Mouse (Mus musculus): Measurements from ENCODE around the gene Pdia5. TPM values are rescaled to one million over a fixed set of nuclear protein-coding genes. Genes with fewer than 3 reads are reported as not detected.

Pdia5 gene
- polyA plus RNA-seq, 1 experiment: not detected

DNA sequence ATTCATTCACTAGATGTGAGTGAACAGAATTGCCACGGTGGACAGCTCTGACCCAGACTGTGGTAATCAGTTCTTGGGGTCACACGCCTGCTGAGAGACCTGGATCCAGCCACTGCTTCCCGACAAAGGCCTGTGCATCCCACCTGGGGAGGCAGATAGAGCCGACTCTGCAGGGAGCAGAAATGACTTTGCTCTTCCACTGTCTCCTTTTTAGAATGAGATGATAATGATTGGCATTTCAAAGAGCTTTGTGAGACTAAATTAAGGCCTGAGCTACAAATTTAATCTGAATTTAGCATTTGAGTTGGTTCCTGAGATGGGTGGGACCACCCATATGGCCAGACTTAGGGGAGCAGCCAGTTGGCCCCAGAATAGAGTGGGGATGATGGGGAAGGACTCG, 85.8 kb downstream of the Pdia5 start:
- TF ChIP-seq POLR2A (IDR thresholded peaks at IDR 0.05; ENCODE audit: insufficient read depth, low read depth, low read length): no peak
- TF ChIP-seq CTCF (IDR thresholded peaks at IDR 0.05; ENCODE audit: insufficient read depth, low read depth, low read length): no peak
- Histone ChIP-seq H3K4me1 (ENCODE audit: control insufficient read depth, insufficient read depth, low read length) (peaks cover 6% of the 10 kb centered on the region), H3K27ac (ENCODE audit: insufficient read depth, low read depth, low read length) (no peak overlapping the region), H3K4me3 (ENCODE audit: insufficient read depth, low read depth, low read length) (no peak overlapping the region)
- WGBS: 72% methylated on average over 5 of the region's 5 CpGs

- WGBS: 90% methylated on average over 8 of the region's 8 CpGs
- Histone ChIP-seq H3K27ac (ENCODE audit: insufficient read depth, low read depth, low read length) (no peak overlapping the region), H3K4me3 (ENCODE audit: insufficient read depth, low read depth, low read length) (no peak overlapping the region), H3K4me1 (ENCODE audit: control insufficient read depth, insufficient read depth, low read length) (peaks cover 6% of the 10 kb centered on the region)
- TF ChIP-seq CTCF (IDR thresholded peaks at IDR 0.05; ENCODE audit: insufficient read depth, low read depth, low read length) (no peak), POLR2A (IDR thresholded peaks at IDR 0.05; ENCODE audit: insufficient read depth, low read depth, low read length) (no peak)
These were observed 86.8 kb downstream of the Pdia5 start for GRCm38 (mm10) chr16:35403891-35404290.

- no peak for TF ChIP-seq POLR2A (IDR thresholded peaks at IDR 0.05; ENCODE audit: insufficient read depth, low read depth, low read length)
- TF ChIP-seq CTCF (IDR thresholded peaks at IDR 0.05; ENCODE audit: insufficient read depth, low read depth, low read length): no peak
- Histone ChIP-seq H3K4me3 (ENCODE audit: insufficient read depth, low read depth, low read length) (no peak overlapping the region), H3K27ac (ENCODE audit: insufficient read depth, low read depth, low read length) (no peak overlapping the region), H3K4me1 (ENCODE audit: control insufficient read depth, insufficient read depth, low read length) (peaks cover 6% of the 10 kb centered on the region)
- WGBS: 84% methylated on average over 9 of the region's 9 CpGs
These were observed 87.3 kb downstream of the Pdia5 start for GRCm38 (mm10) chr16:35403356-35403755.

DNA sequence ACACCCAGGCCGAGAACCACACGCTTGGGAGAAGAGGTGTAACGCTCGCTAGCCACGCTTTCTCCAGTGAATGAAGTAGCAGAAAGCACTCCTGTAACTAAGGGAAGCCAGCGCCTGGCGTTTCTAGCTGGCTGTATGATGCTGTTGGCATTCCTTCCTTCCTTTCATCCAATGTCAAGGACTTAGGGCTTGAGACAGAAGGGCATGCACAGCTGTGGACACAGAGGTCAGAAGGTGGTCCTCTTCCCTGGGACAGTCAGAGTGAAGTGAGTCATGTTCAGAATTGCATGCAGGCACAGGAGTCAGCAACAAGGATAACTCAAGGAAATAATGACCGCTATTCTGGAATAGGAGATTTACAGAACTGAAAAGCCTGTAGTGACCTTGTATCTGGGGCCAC, 97.9 kb downstream of the Pdia5 start:
- 86% methylated on average over 8 of the region's 8 CpGs for WGBS
- Histone ChIP-seq H3K4me1 (ENCODE audit: control insufficient read depth, insufficient read depth, low read length) (no peaks in the 10 kb centered on the region), H3K4me3 (ENCODE audit: insufficient read depth, low read depth, low read length) (no peak overlapping the region), H3K27ac (ENCODE audit: insufficient read depth, low read depth, low read length) (no peak overlapping the region)
- TF ChIP-seq POLR2A (IDR thresholded peaks at IDR 0.05; ENCODE audit: insufficient read depth, low read depth, low read length) (no peak), CTCF (IDR thresholded peaks at IDR 0.05; ENCODE audit: insufficient read depth, low read depth, low read length) (no peak)

- H3K4me1 ChIP-seq (ENCODE audit: control insufficient read depth, insufficient read depth, low read length): no peaks in the 10 kb centered on the region
- H3K4me3 ChIP-seq (ENCODE audit: insufficient read depth, low read depth, low read length): no peak overlapping the region
- no peak for TF ChIP-seq CTCF (IDR thresholded peaks at IDR 0.05; ENCODE audit: insufficient read depth, low read depth, low read length)
- TF ChIP-seq POLR2A (IDR thresholded peaks at IDR 0.05; ENCODE audit: insufficient read depth, low read depth, low read length): no peak
- WGBS: 80% methylated on average over 3 of the region's 3 CpGs
- H3K27ac ChIP-seq (ENCODE audit: insufficient read depth, low read depth, low read length): no peak overlapping the region
These were observed 105.0 kb downstream of the Pdia5 start for GRCm38 (mm10) chr16:35385654-35386053.

DNA sequence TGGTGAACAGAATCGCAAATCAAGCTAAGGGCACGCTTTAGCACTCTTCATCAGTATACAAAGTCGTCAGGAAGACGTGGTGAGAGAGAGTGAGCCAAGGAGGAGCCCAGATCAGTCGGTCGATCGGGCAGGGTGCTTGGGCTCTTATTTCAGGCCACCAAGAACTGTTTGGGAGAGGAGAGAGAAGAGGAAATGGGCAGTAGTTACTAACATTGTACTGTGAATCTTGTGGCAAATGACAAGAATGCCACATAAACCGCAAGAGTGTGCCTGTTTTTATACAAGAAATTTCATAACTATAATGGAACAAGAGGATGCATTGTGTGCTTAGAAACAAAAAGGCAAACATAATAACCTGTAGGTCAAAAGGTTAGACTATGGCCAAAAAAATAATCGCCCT, 110.6 kb downstream of the Pdia5 start:
- Histone ChIP-seq H3K4me3 (ENCODE audit: insufficient read depth, low read depth, low read length) (no peak overlapping the region), H3K27ac (ENCODE audit: insufficient read depth, low read depth, low read length) (no peak overlapping the region), H3K4me1 (ENCODE audit: control insufficient read depth, insufficient read depth, low read length) (no peaks in the 10 kb centered on the region)
- WGBS: 86% methylated on average over 9 of the region's 9 CpGs
- TF ChIP-seq POLR2A (IDR thresholded peaks at IDR 0.05; ENCODE audit: insufficient read depth, low read depth, low read length) (no peak), CTCF (IDR thresholded peaks at IDR 0.05; ENCODE audit: insufficient read depth, low read depth, low read length) (no peak)

- TF ChIP-seq CTCF (IDR thresholded peaks at IDR 0.05; ENCODE audit: insufficient read depth, low read depth, low read length) (no peak), POLR2A (IDR thresholded peaks at IDR 0.05; ENCODE audit: insufficient read depth, low read depth, low read length) (no peak)
- 88% methylated on average over 3 of the region's 3 CpGs for WGBS
- Histone ChIP-seq H3K4me1 (ENCODE audit: control insufficient read depth, insufficient read depth, low read length) (no peaks in the 10 kb centered on the region), H3K4me3 (ENCODE audit: insufficient read depth, low read depth, low read length) (no peak overlapping the region), H3K27ac (ENCODE audit: insufficient read depth, low read depth, low read length) (no peak overlapping the region)
These were observed 111.3 kb downstream of the Pdia5 start for GRCm38 (mm10) chr16:35379344-35379743.

- Histone ChIP-seq H3K27ac (ENCODE audit: insufficient read depth, low read depth, low read length) (no peak overlapping the region), H3K4me3 (ENCODE audit: insufficient read depth, low read depth, low read length) (peak overlapping the region; percentile 95), H3K4me1 (ENCODE audit: control insufficient read depth, insufficient read depth, low read length) (peaks cover 4% of the 10 kb centered on the region; the same call in 1 of the 2 replicates)
- under 1% methylated on average over 7 of the region's 7 CpGs for WGBS
- TF ChIP-seq CTCF (IDR thresholded peaks at IDR 0.05; ENCODE audit: insufficient read depth, low read depth, low read length) (no peak), POLR2A (IDR thresholded peaks at IDR 0.05; ENCODE audit: insufficient read depth, low read depth, low read length) (no peak; the same call in 1 of the 2 replicates)
These were observed 126.6 kb downstream of the Pdia5 start for GRCm38 (mm10) chr16:35364063-35364428.

DNA sequence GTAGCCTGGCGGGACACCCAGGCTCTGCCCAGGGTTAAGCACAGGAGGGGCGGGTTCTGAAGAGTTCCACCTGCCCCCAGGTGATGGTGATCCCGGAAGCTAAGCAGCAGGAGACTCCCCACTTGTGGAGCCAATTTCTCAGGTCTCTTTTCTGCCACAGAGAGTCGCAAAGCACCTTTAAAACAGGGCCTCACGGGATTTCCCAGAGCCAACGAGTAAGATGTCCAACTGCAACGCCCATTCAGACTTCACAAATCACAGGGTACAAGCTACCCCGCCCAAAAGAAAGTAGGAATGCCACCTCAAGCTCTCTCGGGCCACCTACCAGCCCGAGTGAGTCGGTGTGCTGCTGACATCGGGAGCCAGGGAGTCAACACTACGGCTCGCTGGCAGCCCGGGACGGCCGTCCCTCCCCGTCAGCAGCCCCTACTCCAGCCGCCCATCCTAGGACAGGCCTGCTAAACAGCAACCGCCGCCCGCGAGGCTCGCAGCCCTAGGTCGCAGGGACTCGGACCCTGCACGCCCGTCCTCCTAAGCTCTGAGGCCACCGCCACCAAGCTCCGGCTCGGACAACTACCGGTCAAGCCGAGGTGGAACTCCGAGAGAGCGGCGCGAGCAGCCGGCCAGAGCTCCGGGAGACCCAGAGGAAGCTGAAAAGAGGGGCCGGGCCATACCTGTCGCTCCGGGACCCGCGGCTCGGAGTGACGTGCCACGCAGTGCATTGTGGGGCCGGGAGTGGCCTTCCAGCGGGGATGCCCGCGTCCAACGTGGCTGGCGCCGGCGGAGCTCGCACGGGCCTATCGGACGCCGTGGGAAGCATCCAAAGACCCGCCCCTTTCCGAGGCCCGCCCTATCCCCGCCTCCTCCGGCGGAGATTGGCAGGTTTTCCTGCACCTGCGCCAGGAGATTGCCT, 127.3 kb downstream of the Pdia5 start, which contains the start of gene Sec22a:
Gene Sec22a, minus strand, starts transcription at position 769 of the 913 bp plus-strand sequence.
- Histone ChIP-seq H3K4me3 (ENCODE audit: insufficient read depth, low read depth, low read length) (peak within 1 kb of the TSS; percentile 95), H3K4me1 (ENCODE audit: control insufficient read depth, insufficient read depth, low read length) (peaks cover 4% of the 10 kb centered on the region; the same call in 1 of the 2 replicates), H3K27ac (ENCODE audit: insufficient read depth, low read depth, low read length) (peak within 1 kb of the TSS; percentile 47; the same call in 1 of the 2 replicates)
- WGBS: under 1% methylated on average over 67 of the region's 67 CpGs
- TF ChIP-seq CTCF (IDR thresholded peaks at IDR 0.05; ENCODE audit: insufficient read depth, low read depth, low read length) (no peak), POLR2A (IDR thresholded peaks at IDR 0.05; ENCODE audit: insufficient read depth, low read depth, low read length) (peak; percentile 87)

Data from olfactory bulb, adult 2 months (tissue).